Mouse (Mus musculus): ENCODE data around the gene Figla. TPM values are rescaled to one million over a fixed set of nuclear protein-coding genes. Genes with fewer than 3 reads are reported as not detected.

Gene Figla
- polyA plus RNA-seq, 1 experiment from 2014 or later, result not detected

DNA sequence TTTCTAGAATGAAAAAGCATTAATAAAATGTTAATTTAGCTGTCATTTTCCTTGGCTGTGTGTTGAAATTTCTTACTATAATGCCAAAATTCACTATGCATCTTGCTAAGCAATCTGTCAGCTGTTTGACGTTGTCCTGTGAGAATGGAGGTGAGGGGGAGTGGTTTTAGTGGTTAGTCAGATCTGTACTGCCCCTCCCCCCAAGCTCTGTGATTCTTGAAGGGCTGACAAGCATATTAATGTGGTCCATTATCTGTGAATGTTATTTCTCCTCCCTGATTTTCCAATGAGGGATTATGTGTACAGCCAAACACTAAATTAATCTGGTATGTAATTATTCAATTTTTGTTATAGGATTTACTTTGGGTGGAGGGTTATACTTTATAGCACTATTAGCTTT is 42.5 kb downstream of the Figla start:
- H3K27me3 ChIP-seq (replicated peaks), result no peaks in the 10 kb centered on the region
- no peaks in the 10 kb centered on the region for H3K9me3 ChIP-seq
- H3K36me3 ChIP-seq, result no peaks in the 10 kb centered on the region
- no peak overlapping the region for H3K27ac ChIP-seq (replicated peaks)
- H3K4me3 ChIP-seq, result no peak overlapping the region
- H3K4me1 ChIP-seq, result peaks cover 11% of the 10 kb centered on the region; the same call in 1 of the 2 replicates
- H3K9ac ChIP-seq, result no peak overlapping the region
- 5% methylated on average over 1 of the region's 1 CpGs for WGBS
- no peak for ATAC-seq (ENCODE audit: extremely low read depth, insufficient number of reproducible peaks, low FRiP score, low TSS enrichment)
- no peak overlapping the region for H3K4me2 ChIP-seq

GRCm38 (mm10) chr6:86059151-86059853 is 43.3 kb downstream of the Figla start:
- Histone ChIP-seq H3K27me3 (replicated peaks) (no peaks in the 10 kb centered on the region), H3K4me3 (no peak overlapping the region), H3K4me2 (no peak overlapping the region), H3K9ac (no peak overlapping the region), H3K36me3 (no peaks in the 10 kb centered on the region), H3K9me3 (no peaks in the 10 kb centered on the region), H3K4me1 (0 out of 2 replicates have a peak, but pooled peaks cover 5% of the 10 kb centered on the region), H3K27ac (replicated peaks) (no peak overlapping the region)
- WGBS, result 27% methylated on average over 7 of the region's 7 CpGs
- no peak for ATAC-seq (ENCODE audit: extremely low read depth, insufficient number of reproducible peaks, low FRiP score, low TSS enrichment)

GRCm38 (mm10) chr6:86060170-86060569 is 44.2 kb downstream of the Figla start:
- WGBS, result 92% methylated on average over 3 of the region's 3 CpGs
- no peak for ATAC-seq (ENCODE audit: extremely low read depth, insufficient number of reproducible peaks, low FRiP score, low TSS enrichment)
- Histone ChIP-seq H3K9me3 (no peaks in the 10 kb centered on the region), H3K36me3 (no peaks in the 10 kb centered on the region), H3K4me2 (no peak overlapping the region), H3K4me3 (no peak overlapping the region), H3K27ac (replicated peaks) (no peak overlapping the region), H3K27me3 (replicated peaks) (no peaks in the 10 kb centered on the region), H3K9ac (no peak overlapping the region), H3K4me1 (0 out of 2 replicates have a peak, but pooled peaks cover 5% of the 10 kb centered on the region)

- ATAC-seq (ENCODE audit: extremely low read depth, insufficient number of reproducible peaks, low FRiP score, low TSS enrichment), result no peak
- Histone ChIP-seq H3K4me3 (no peak overlapping the region), H3K27ac (replicated peaks) (no peak overlapping the region), H3K9ac (no peak overlapping the region), H3K4me1 (0 out of 2 replicates have a peak, but pooled peaks cover 5% of the 10 kb centered on the region), H3K27me3 (replicated peaks) (no peaks in the 10 kb centered on the region; the same call in none of the 2 replicates), H3K36me3 (no peaks in the 10 kb centered on the region), H3K9me3 (no peaks in the 10 kb centered on the region), H3K4me2 (no peak overlapping the region)
- 51% methylated on average over 5 of the region's 5 CpGs for WGBS
Observed at GRCm38 (mm10) chr6:86062226-86062625, 46.3 kb downstream of the Figla start.

GRCm38 (mm10) chr6:86062684-86063083 is 46.7 kb downstream of the Figla start:
- Histone ChIP-seq H3K4me2 (no peak overlapping the region), H3K27me3 (replicated peaks) (no peaks in the 10 kb centered on the region; the same call in none of the 2 replicates), H3K36me3 (no peaks in the 10 kb centered on the region), H3K9ac (no peak overlapping the region), H3K4me1 (0 out of 2 replicates have a peak, but pooled peaks cover 5% of the 10 kb centered on the region), H3K9me3 (no peaks in the 10 kb centered on the region), H3K27ac (replicated peaks) (no peak overlapping the region), H3K4me3 (no peak overlapping the region)
- 89% methylated on average over 2 of the region's 2 CpGs for WGBS
- no peak for ATAC-seq (ENCODE audit: extremely low read depth, insufficient number of reproducible peaks, low FRiP score, low TSS enrichment)

- 60% methylated on average over 6 of the region's 6 CpGs for WGBS
- no peak for ATAC-seq (ENCODE audit: extremely low read depth, insufficient number of reproducible peaks, low FRiP score, low TSS enrichment)
- H3K36me3 ChIP-seq, result no peaks in the 10 kb centered on the region
- H3K4me3 ChIP-seq, result no peak overlapping the region
- no peaks in the 10 kb centered on the region for H3K4me1 ChIP-seq
- no peak overlapping the region for H3K4me2 ChIP-seq
- no peak overlapping the region for H3K27ac ChIP-seq (replicated peaks)
- H3K9me3 ChIP-seq, result no peaks in the 10 kb centered on the region
- H3K27me3 ChIP-seq (replicated peaks), result no peaks in the 10 kb centered on the region; the same call in none of the 2 replicates
- H3K9ac ChIP-seq, result no peak overlapping the region
Observed at GRCm38 (mm10) chr6:86064318-86065016, 48.5 kb downstream of the Figla start.

DNA sequence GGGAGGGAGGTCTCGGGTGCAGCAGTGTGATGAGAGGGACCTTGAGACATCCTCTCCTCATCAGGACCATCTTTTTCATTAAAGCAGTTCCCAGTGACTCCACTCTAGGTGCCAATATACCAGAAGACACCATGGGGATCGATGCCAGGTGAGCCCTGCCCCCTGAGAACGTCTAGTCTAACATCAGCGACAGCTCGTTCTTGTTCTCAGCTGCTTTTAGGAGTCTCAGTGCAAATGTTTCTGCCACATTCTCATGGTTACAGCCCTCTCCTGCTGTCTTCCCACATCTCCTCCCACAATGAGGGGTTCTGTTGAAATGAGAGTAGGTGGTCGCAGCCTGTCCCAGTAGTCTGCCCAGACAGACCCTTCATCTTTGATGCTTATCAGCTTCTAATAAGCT is 50.8 kb downstream of the Figla start:
- H3K9ac ChIP-seq, result no peak overlapping the region
- H3K27ac ChIP-seq (replicated peaks), result no peak overlapping the region
- no peaks in the 10 kb centered on the region; the same call in none of the 2 replicates for H3K27me3 ChIP-seq (replicated peaks)
- ATAC-seq (ENCODE audit: extremely low read depth, insufficient number of reproducible peaks, low FRiP score, low TSS enrichment), result no peak
- 0 out of 2 replicates have a peak, but pooled peaks cover 5% of the 10 kb centered on the region for H3K4me1 ChIP-seq
- no peaks in the 10 kb centered on the region for H3K36me3 ChIP-seq
- 64% methylated on average over 6 of the region's 6 CpGs for WGBS
- no peak overlapping the region for H3K4me3 ChIP-seq
- no peaks in the 10 kb centered on the region for H3K9me3 ChIP-seq
- no peak overlapping the region for H3K4me2 ChIP-seq

GRCm38 (mm10) chr6:86067145-86067544 is 51.2 kb downstream of the Figla start:
- no peaks in the 10 kb centered on the region for H3K36me3 ChIP-seq
- 51% methylated on average over 5 of the region's 5 CpGs for WGBS

GRCm38 (mm10) chr6:86069009-86069408 is 53.0 kb downstream of the Figla start:
- Histone ChIP-seq H3K27ac (replicated peaks) (no peak overlapping the region), H3K36me3 (no peaks in the 10 kb centered on the region), H3K9ac (no peak overlapping the region), H3K4me1 (0 out of 2 replicates have a peak, but pooled peaks cover 5% of the 10 kb centered on the region), H3K4me2 (no peak overlapping the region), H3K9me3 (no peaks in the 10 kb centered on the region), H3K27me3 (replicated peaks) (peaks cover 2% of the 10 kb centered on the region), H3K4me3 (no peak overlapping the region)
- ATAC-seq (ENCODE audit: extremely low read depth, insufficient number of reproducible peaks, low FRiP score, low TSS enrichment), result no peak
- WGBS, result 65% methylated on average over 5 of the region's 5 CpGs

More at GRCm38 (mm10) chr6:86067145-86067544, 51.2 kb downstream of the Figla start:
- no peak overlapping the region for H3K4me3 ChIP-seq
- H3K27me3 ChIP-seq (replicated peaks), result peaks cover 2% of the 10 kb centered on the region
- no peak for ATAC-seq (ENCODE audit: extremely low read depth, insufficient number of reproducible peaks, low FRiP score, low TSS enrichment)
- 0 out of 2 replicates have a peak, but pooled peaks cover 5% of the 10 kb centered on the region for H3K4me1 ChIP-seq
- H3K4me2 ChIP-seq, result no peak overlapping the region
- no peak overlapping the region for H3K9ac ChIP-seq
- H3K9me3 ChIP-seq, result no peaks in the 10 kb centered on the region
- H3K27ac ChIP-seq (replicated peaks), result no peak overlapping the region

- Histone ChIP-seq H3K4me3 (no peak overlapping the region), H3K9ac (no peak overlapping the region), H3K4me2 (no peak overlapping the region), H3K27me3 (replicated peaks) (peaks cover 2% of the 10 kb centered on the region), H3K27ac (replicated peaks) (no peak overlapping the region), H3K36me3 (no peaks in the 10 kb centered on the region), H3K9me3 (no peaks in the 10 kb centered on the region), H3K4me1 (peaks cover 5% of the 10 kb centered on the region; the same call in 1 of the 2 replicates)
- 70% methylated on average over 3 of the region's 3 CpGs for WGBS
- ATAC-seq (ENCODE audit: extremely low read depth, insufficient number of reproducible peaks, low FRiP score, low TSS enrichment), result no peak
Observed at GRCm38 (mm10) chr6:86069856-86070255, 53.9 kb downstream of the Figla start.

DNA sequence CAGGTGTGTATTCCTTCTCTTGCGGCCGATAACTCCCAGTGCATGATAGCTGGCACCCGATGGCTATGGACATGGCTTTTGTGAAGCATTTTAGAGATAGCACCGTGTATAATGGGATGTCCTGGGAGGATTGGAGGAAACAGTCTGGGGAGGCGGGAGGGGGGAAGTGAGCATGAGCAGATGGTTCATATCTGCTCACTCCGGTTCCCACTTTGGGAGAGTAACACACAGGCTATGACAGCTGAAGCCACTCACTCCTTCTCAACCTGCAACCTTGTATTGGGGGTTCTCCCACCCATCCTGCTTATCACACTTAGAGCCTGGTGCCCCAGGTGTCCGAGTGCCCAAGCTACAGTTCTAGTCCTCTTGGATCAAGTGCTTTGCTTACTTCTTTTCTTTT is 54.3 kb downstream of the Figla start:
- Histone ChIP-seq H3K27ac (replicated peaks) (no peak overlapping the region), H3K9ac (no peak overlapping the region), H3K4me3 (no peak overlapping the region), H3K4me1 (peaks cover 5% of the 10 kb centered on the region; the same call in 1 of the 2 replicates), H3K4me2 (no peak overlapping the region), H3K27me3 (replicated peaks) (peaks cover 2% of the 10 kb centered on the region), H3K9me3 (no peaks in the 10 kb centered on the region), H3K36me3 (no peaks in the 10 kb centered on the region)
- WGBS, result 61% methylated on average over 7 of the region's 7 CpGs
- no peak for ATAC-seq (ENCODE audit: extremely low read depth, insufficient number of reproducible peaks, low FRiP score, low TSS enrichment)
